Mouse (Mus musculus) kidney, adult 11 months (tissue): ENCODE data around the gene Cenpm.

ENCODE experiments used
- DNase-seq: peaks from one replicate; pipeline ENCODE4 v3.0.0; 2022

The Cenpm gene

GRCm38 (mm10) chr15:82236565-82236964 lies 8.0 kb downstream of the Cenpm start:
- peak; percentile 73 for DNase-seq

DNA sequence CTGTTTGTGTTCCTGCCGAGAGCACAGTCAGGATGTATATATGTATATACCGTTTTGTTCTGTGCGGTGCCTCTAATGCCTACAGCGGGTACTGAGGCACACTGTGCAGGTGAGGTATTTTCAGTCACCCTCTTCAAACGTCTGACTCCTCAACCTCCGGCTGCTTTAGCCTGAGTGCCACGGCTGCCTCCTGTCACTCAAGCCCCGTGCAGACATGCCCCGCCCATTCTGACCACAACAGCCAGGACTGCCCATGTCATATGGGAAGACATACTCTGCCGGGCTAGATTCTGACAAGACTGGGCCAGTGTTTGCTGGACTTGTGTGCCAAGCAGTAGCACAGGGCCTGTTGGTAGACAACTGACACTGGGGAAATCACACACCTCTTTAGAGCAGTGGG lies 8.9 kb downstream of the Cenpm start:
- DNase-seq = no peak

DNA sequence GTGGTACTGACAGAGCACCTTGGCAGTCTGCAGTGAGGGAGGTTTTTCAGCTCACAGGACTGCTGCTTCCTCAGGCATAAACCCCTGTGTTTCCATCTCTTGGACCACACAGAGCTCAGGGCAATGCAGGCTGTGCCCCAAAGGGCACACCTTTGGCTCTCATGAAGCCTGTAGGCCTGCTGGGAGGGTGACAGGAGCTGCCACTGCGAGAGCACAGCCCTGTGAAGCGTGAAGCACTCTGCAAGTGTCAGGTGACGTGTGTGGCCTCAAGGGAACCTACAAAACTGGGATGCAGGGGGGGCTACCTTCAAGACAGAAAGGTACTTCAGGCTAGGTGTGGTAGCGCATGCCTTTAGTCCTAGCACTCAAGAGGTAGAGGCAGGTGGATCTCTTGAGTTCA lies 11.9 kb downstream of the Cenpm start:
- no peak for DNase-seq

GRCm38 (mm10) chr15:82231591-82232378 lies 12.8 kb downstream of the Cenpm start:
- no peak for DNase-seq

- no peak for DNase-seq
Measured at GRCm38 (mm10) chr15:82231100-82231499, 13.4 kb downstream of the Cenpm start.

- no peak for DNase-seq
Measured at GRCm38 (mm10) chr15:82230098-82230611, 14.4 kb downstream of the Cenpm start.

DNA sequence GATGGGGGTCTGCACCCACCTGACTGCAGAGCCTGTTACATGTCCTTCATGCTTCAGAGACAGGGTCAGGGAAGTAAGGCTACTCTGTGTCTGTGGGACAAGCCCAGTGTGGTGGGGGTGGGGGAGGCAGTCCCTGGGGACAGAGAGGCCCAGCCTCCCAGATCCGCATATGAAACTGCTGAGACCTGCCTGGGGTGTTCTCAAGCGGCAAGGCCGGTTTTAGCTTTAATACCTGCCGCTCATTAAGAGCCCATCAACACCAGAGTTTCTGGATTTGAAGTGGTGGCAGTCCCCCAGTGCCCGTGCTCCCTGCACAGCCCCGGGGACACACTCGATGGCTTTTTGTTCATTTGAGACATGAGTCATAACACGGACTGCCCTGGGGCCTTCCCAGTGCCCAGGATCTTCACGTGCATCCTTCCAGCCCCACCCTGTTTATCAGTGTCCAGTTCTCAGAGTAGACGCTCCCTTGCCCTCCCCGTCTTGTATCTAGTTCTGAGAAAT lies 15.0 kb downstream of the Cenpm start:
- DNase-seq = no peak

- no peak for DNase-seq
Measured at GRCm38 (mm10) chr15:82225769-82226168, 18.8 kb downstream of the Cenpm start.

- DNase-seq = no peak
Measured at GRCm38 (mm10) chr15:82224602-82225215, 19.8 kb downstream of the Cenpm start.

DNA sequence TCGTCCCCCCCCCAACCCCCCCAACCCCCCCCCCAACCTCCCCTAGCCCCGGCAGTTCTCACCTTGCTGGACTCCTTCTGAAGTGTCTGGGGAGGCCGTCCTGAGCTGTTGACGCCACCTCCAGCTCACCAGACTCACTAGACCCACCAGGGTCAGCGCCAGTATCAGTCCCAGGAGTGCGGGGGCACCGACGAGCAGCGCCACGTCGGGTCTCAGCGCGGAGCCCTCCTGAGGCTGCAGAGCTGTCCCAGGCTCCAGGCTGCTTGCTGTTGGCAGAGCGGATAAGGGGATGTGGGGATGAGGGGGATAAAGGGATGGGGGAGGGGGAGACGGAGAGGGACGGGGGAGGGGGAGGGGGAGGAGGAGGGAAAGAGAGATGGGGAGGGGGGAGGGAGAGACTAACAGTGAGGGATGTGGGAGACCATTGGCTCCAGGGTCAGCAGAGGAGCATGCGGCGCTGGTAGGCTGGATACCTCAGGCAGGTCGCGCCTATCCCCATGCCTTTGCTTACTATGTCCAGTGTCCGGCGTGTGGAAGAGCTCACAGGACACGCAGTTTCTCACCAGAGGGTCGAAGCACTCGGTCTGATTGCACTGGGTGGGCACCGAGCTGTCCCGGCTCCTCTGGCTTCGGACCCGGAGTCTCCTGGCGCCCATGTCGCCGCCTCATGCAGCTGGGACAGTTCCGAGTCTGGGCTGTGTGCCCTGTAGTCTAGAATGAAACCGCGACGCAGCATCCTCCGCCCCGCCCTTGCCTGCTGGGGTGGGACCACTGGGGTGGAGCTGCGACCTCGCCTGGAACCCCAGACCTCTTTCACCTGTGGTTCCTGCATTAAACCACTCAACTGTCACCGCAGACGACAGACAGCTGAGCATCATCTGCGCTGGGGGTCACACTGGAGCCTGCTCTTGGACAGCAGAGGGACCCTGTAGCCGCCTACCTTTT lies 20.6 kb downstream of the Cenpm start, which contains the start of gene Tnfrsf13c:
TSS of gene Tnfrsf13c (minus strand) at position 713 of the 945 bp plus-strand sequence.
- DNase-seq = no peak

DNA sequence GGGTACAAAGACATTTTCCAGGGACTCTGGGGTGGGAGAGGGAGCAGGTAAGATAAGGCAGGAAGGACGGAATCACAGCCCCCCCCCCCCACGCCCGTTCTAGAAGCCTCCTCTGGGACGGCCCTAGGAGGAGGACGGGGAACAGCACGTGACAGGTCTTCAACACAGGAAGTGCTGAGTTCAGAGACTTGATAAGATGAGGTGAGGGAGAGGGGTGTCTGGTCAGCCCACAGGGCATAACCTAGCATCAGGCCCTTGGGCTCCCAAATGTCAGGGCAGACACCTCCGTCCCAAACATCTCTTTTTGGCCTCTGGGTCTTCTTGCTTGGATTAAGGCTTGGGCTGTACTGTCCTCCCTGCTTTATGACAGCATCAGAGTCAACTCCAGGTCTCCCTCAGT lies 21.3 kb downstream of the Cenpm start:
- no peak for DNase-seq

DNA sequence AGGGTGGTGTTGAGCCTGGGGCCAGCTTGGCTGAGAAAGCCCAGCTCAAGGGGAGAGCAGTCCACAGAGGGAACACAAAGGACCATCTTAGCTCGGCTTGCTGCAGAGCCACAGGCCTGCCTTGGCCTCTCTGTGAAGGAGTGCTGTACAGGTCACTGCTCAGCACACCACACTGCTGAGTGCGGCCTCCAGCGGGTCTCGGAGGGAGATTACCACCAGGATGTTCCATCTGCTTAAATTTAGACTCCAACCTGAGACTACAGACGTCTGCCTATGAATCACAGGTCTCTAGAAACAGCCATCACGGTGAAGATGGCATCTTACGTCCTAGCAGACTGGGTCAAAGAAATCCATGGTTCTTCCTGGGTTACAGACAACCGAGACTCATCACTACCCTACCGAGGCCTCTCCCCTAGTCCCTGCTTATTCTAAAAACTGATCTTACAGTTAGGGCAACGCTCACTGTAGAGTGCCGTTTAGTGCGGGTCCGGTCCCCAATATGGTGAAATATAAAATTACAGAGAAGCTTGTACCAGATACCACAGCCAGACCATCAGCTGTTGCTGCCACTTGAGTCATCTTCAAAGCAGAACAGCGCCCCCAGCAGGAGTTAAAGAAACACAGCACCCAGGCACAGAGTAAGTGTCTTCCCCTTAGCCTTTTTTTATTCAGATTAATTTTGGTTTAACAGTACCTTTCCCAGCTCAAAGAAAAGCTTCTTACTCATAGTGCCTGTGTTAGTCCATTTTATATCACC lies 23.3 kb downstream of the Cenpm start:
- no peak for DNase-seq

- DNase-seq = no peak
Measured at GRCm38 (mm10) chr15:82220003-82220675, 24.4 kb downstream of the Cenpm start.

DNA sequence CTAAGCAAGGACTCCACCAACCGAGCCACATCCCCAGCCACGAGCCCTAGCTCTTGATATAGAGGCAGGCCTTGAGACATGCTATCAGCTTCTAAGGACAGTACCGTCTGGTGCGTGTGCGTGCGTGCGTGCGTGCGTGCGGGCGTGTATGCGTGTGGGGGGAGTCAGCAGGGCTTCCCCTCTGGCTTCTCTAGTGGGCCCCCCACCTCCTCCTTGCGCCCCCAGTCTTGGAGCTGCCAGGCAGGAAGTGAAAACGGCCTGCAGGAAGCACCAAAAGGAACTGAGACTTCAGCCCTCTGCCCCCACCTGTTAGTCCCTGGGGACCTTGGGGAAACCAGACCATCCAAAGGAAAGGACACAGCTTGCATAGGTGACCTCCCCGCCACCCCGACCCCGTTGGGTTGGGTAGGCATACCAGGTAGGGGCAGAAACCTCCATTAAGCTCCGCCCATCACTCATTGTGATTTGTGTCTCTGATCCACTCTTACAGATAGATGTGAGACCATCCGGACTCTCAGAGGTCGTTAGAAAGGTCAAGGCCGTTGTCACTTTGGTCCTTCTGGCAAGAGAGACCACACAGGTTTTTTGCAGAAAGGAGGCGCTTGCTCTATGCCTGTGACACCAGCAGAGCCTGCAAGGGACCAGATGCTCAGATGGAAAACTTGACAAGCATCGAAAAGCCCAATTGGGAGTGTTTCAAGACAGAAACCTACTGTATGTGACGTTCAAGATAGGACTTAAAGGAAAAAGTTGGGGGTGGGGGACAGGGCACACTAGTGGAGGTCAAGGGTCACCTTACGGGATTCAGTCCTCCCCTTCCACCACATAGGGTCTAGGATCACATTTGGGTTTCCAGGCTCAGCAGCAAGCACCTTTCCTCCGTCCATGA lies 25.5 kb downstream of the Cenpm start:
- DNase-seq = no peak

DNA sequence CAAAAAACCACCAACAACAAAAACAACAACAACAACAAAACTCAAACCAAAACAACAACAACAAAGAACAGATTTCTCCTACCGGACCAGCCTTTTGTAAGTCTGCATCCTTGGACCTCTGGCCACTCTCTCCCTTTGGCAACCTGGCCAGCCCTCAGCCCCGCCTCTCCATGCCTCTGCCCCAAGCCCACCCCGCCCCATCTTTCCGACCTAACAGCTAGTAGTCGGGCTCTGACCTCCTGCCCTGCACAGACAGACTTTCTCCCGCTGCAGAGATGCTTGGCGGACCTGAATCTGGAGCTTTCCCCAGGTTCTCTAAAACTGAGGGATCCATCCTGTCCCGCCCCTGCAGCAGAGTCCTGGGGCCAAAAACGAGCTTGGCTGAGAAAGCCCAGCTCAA lies 26.6 kb downstream of the Cenpm start:
- DNase-seq = no peak

DNA sequence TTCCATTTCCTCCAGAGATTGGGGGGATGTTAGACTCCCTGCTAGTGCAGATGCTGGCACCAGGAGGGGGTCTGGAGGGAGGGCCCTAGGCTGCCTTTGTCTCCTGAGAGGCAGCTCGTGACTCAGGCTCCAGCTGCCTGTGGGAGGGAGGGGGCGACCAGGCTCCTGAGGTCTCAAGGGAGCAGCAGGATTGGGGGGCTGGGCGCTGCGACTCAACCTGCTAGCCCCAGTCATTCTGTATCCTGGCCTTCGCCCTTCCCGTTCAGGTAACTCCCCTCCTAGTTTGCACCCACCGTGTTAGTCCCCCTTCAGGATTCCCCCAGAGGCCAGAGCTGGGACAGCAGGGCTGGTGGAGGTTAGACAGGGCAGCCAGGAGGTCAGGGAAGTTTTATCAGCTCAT lies 27.5 kb downstream of the Cenpm start:
- DNase-seq = no peak

DNA sequence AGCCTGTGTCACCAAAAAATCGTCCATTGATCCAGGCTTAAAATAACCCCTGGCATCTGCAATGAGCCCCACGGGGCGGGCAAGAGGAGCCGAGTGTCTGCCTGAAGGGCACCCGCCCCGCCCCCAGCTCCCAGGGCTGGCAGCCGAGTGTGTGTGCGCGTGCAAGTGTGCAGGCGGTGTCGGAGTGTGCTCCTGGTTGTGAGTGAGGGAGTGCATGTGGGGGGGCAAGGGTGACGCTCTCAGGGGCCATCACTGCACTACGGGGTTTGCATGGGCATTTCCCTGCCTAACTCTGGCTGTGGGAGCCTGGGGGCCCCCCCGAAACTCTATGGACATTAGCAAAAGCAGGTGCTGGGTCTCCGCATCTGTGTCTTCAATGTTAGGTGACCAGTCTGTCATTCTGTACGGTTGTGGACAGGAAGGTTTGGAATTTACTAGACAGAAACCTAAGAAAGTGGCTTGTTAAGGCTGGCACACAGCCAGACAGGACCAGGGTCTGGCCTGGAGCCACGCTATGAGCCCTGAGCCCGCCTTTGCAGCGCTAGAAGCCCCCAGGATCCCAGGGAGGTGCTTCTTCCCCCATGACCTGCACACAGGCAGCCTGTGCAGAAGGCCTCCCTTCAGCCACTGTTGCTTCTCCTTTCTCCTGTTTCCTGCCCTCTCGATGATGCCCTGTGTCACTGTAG lies 28.3 kb downstream of the Cenpm start:
- no peak for DNase-seq

- DNase-seq = no peak
Measured at GRCm38 (mm10) chr15:82215332-82216046, 29.1 kb downstream of the Cenpm start.

GRCm38 (mm10) chr15:82213222-82213621 lies 31.3 kb downstream of the Cenpm start:
- no peak for DNase-seq
